Mouse (Mus musculus) liver, embryonic 11.5 days (tissue): Measurements from ENCODE around the gene Brat1. TPM values are rescaled to one million over a fixed set of nuclear protein-coding genes. Genes with fewer than 3 reads are reported as not detected.
"Not testable (repeated sequence)": the region's sequence is repeated elsewhere in the genome, so short reads cannot be mapped to it uniquely, and the experiment has no call there.

ENCODE experiments used
- ATAC-seq: fragments of 200-750 bp; cut with Nextera tagmentation; replicated peaks from 2 replicates; pipeline ENCODE4 v1.8.0; 2017; ENCODE audit warnings: moderate number of reproducible peaks, mild to moderate bottlenecking, moderate TSS enrichment, moderate library complexity; ENCODE audit not compliant: low FRiP score
- DNase-seq: peaks from one replicate; pipeline ENCODE4 v3.0.0-alpha.2; 2017; ENCODE audit warnings: low spot score
- H3K27ac ChIP-seq: fragments of 300-500 bp; sonication (generic); 2 replicates; pipeline ENCODE4 v1.5.1; 2014; ENCODE audit warnings: mild to moderate bottlenecking, low read depth, low read length, control low read depth
- H3K27me3 ChIP-seq: fragments of 300-500 bp; sonication (generic); replicated peaks from 2 replicates; pipeline ENCODE4 v1.6.1; 2014; ENCODE audit warnings: low read length, mixed read lengths; ENCODE audit not compliant: control insufficient read depth, insufficient read depth
- H3K36me3 ChIP-seq: fragments of 300-500 bp; sonication (generic); 2 replicates; pipeline ENCODE4 v1.6.1; 2014; ENCODE audit warnings: mild to moderate bottlenecking, low read length, moderate library complexity, mixed read lengths; ENCODE audit not compliant: control insufficient read depth, insufficient read depth
- H3K4me1 ChIP-seq: fragments of 300-500 bp; sonication (generic); replicated peaks from 2 replicates; pipeline ENCODE4 v1.6.1; 2014; ENCODE audit warnings: low read length, mixed read lengths; ENCODE audit not compliant: control insufficient read depth, insufficient read depth
- H3K4me2 ChIP-seq: fragments of 300-500 bp; sonication (generic); 2 replicates; pipeline ENCODE4 v1.6.1; 2014; ENCODE audit warnings: mild to moderate bottlenecking, control low read depth, moderate library complexity
- H3K4me3 ChIP-seq: fragments of 300-500 bp; sonication (generic); 2 replicates; pipeline ENCODE4 v1.5.1; 2014; ENCODE audit warnings: low read depth, low read length, control low read depth
- H3K9ac ChIP-seq: fragments of 300-500 bp; sonication (generic); 2 replicates; pipeline ENCODE4 v1.6.1; 2014; ENCODE audit warnings: low read depth, low read length, control low read depth
- H3K9me3 ChIP-seq: fragments of 300-500 bp; sonication (generic); 2 replicates; pipeline ENCODE4 v1.6.1; 2016; ENCODE audit warnings: low read length, inconsistent platforms, mixed read lengths; ENCODE audit not compliant: control insufficient read depth
- WGBS: fragments of 180-500 bp; shearing (Covaris S2); extraction: QIAGEN DNeasy Blood & Tissue Kit; methylation state at CpG from one replicate; pipeline ENCODE4 v1.1.7; 2014; 5-methylcytosine and 5-hydroxymethylcytosine counted together
- polyA plus RNA-seq: library from polyadenylated mRNA; unstranded; fragments of >200 nt; fragmentation: Nextera tagmentation; extraction: Ambion mirVana; gene quantifications from 2 replicates; pipeline ENCODE4 v1.2.1, GENCODE M21; 2014

Gene Brat1
- polyA plus RNA-seq, 1 experiment from 2014 or later = 16.9 TPM

DNA sequence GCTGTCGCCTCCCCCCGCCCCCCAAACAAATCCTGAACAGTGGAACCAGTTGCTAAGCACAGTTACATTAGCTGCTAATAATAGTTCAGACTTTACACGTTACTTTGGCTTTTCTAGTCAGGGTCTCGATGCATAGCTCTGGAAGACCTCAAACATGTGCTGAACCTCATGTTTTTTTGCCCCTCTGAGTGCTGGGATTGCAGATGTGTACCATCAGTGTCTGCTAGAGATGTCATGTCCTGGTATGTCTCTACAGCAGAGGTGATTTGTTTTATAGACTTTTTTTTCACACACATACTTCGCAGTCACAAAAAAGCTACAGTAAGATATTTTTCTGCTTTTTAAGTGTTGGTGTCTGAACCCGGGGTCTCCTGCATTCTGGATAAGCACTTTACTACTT is 32.7 kb upstream of the Brat1 start:
- no peak for DNase-seq
- H3K4me2 ChIP-seq = no peak overlapping the region

DNA sequence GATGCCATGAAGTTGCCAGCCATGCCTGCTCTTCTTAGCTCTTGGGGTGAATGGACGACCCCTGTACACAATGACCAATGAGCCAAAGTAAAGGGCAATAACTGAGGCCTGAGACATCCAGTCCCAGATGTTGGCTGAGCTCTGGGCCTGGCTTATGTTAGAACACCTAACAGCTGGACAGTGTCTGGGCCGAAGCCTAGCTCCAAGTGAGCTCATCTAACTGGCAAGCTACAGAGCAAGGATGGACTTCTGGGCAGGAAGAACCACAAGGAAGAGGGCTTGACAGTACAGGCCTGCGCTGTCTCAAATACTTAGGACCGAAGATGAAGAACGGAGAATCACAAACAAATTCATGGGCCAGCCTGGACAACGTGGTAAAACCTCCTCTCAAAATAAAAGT is 32.2 kb upstream of the Brat1 start:
- whole genome bisulfite sequencing = 84% methylated on average over 6 of the region's 6 CpGs
- not testable (repeated sequence) for H3K4me1 ChIP-seq, H3K27me3 ChIP-seq, H3K4me2 ChIP-seq, H3K4me3 ChIP-seq, H3K27ac ChIP-seq, H3K9me3 ChIP-seq, DNase-seq, H3K9ac ChIP-seq, ATAC-seq
- peaks cover 15% of the 10 kb centered on the region; the same call in 1 of the 2 replicates for H3K36me3 ChIP-seq

More for the DNA sequence above, 32.7 kb upstream of the Brat1 start:
- Histone ChIP-seq H3K4me3 (no peak overlapping the region), H3K27me3 (no peaks in the 10 kb centered on the region), H3K9me3 (peaks cover 6% of the 10 kb centered on the region; the same call in 1 of the 2 replicates), H3K36me3 (peaks cover 15% of the 10 kb centered on the region; the same call in 1 of the 2 replicates), H3K4me1 (no peaks in the 10 kb centered on the region), H3K27ac (no peak overlapping the region), H3K9ac (no peak overlapping the region)
- 84% methylated on average over 6 of the region's 6 CpGs for WGBS
- ATAC-seq = no peak

DNA sequence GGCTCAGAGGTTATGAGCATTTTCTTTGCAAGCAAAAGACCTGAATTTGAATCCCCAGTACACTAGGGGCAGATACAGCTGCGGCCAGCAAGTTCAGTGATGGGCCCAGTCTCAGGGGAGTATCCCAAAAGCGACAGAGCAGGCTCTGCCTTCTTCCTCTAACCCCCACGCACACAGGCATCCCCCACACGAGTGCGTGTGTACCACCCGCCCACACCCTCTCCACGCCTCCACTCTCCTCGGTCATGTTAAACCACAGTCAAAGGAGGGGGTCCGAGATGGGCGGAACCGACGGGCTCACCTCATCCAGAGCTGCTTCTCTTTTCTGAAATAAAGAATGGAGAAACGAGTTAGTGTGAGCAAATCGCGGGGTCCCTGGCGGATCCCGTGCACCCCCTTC is 30.8 kb upstream of the Brat1 start:
- ATAC-seq = no peak
- Histone ChIP-seq H3K27ac (no peak overlapping the region), H3K4me3 (no peak overlapping the region), H3K4me1 (no peaks in the 10 kb centered on the region), H3K36me3 (peaks cover 9% of the 10 kb centered on the region; the same call in 1 of the 2 replicates), H3K9me3 (0 out of 2 replicates have a peak, but pooled peaks cover 2% of the 10 kb centered on the region), H3K9ac (no peak overlapping the region), H3K27me3 (no peaks in the 10 kb centered on the region), H3K4me2 (no peak overlapping the region)
- WGBS = 79% methylated on average over 17 of the region's 17 CpGs
- DNase-seq = no peak

DNA sequence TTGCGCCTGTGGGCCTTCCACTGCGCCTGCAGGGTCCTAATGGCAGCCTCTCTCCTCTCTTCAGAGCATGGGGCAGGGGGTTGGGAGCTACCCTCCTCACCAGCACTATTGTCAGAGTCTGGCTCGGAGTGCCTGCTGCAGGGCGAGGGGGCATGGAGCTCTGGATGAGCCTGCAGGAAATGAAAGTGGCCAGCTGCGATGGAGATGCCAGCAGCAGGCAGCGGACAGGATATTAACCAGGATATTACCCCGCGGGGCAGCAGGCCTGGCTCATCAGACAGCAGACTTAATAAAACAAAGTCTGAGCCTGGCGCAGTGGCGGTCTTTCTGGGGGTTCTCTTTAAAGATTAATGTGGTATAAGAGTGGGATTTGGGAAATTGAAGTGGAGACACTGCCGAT is 29.7 kb upstream of the Brat1 start:
- 88% methylated on average over 11 of the region's 11 CpGs for WGBS
- Histone ChIP-seq H3K9ac (no peak overlapping the region), H3K27ac (no peak overlapping the region)

DNA sequence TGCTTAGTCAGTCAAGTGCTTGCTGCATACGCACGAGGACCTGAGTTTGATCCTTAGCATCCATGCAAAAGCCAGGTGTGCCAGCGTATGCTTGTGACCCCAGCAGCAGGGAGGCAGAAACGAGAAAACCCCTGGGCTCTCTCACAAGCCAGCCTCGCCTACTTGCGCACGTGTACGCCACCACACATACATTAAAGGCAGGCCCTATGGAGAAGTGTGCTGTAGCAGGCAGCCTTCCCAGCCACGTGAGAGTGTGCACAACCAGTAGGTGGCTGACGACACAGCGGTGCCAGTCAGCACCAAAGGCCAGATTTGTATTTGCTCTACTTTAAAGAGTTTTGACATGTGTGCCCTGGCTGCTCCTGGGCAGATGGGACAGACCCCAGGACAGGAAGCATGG is 29.2 kb upstream of the Brat1 start:
- Histone ChIP-seq H3K27ac (no peak overlapping the region), H3K4me1 (no peaks in the 10 kb centered on the region), H3K9me3 (no peaks in the 10 kb centered on the region), H3K4me3 (no peak overlapping the region), H3K27me3 (no peaks in the 10 kb centered on the region), H3K4me2 (no peak overlapping the region), H3K36me3 (peaks cover 5% of the 10 kb centered on the region; the same call in 1 of the 2 replicates), H3K9ac (no peak overlapping the region)
- ATAC-seq (no peak), DNase-seq (no peak)
- WGBS = 87% methylated on average over 11 of the region's 11 CpGs

More for the DNA sequence above, 29.7 kb upstream of the Brat1 start:
- no peak overlapping the region for H3K4me3 ChIP-seq
- no peak for DNase-seq
- peaks cover 5% of the 10 kb centered on the region; the same call in 1 of the 2 replicates for H3K36me3 ChIP-seq
- H3K4me1 ChIP-seq = no peaks in the 10 kb centered on the region
- ATAC-seq = no peak
- H3K4me2 ChIP-seq = no peak overlapping the region
- no peaks in the 10 kb centered on the region for H3K27me3 ChIP-seq
- no peaks in the 10 kb centered on the region for H3K9me3 ChIP-seq

DNA sequence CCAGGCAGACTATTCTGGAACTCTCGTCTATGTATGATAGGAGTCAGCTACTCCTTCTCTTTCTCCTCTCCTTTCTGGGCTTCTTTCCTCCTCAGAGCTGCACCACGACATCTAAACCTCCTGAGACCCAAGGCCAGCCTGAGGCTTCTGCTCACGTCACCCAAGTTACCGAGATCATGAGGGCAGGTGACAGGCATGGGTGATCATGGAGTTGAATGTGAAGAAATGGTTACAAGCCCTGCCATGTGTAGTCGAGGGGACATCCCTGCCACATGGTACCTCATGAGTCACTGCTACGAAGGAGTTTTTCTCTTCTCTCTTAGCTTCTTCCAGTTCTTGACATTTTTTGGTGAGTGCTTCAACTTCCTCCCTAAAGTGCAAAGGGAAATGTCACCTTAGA is 27.7 kb upstream of the Brat1 start:
- Histone ChIP-seq H3K4me2 (no peak overlapping the region), H3K9ac (no peak overlapping the region), H3K36me3 (peaks cover 5% of the 10 kb centered on the region; the same call in 1 of the 2 replicates), H3K9me3 (no peaks in the 10 kb centered on the region), H3K27ac (no peak overlapping the region), H3K27me3 (no peaks in the 10 kb centered on the region), H3K4me3 (no peak overlapping the region), H3K4me1 (peaks cover 12% of the 10 kb centered on the region)
- no peak for DNase-seq
- no peak for ATAC-seq
- WGBS = 81% methylated on average over 6 of the region's 6 CpGs

DNA sequence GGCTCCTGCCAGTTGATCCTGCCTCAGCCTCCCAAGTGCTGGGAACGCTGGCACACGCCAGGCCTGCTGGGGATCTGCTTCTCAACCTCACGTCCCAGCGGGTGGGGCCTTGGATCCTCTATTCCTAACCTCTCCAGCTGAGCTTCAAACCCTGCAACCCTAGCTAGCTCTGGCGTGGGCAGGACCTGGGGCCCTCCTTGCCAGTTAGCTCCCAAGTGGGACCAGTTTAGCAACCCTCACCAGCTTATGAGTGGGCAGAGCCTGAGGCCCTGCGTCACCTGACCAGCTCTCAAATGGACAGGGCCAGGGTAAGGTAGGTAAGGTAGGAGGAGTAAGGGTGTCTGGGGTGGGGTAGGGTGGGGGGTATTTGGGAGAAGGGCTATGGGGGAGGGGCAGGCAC is 24.8 kb upstream of the Brat1 start:
- Histone ChIP-seq H3K9me3 (no peaks in the 10 kb centered on the region), H3K4me1 (peaks cover 19% of the 10 kb centered on the region), H3K4me2 (no peak overlapping the region), H3K27me3 (no peaks in the 10 kb centered on the region), H3K36me3 (0 out of 2 replicates have a peak, but pooled peaks cover 2% of the 10 kb centered on the region), H3K27ac (no peak overlapping the region), H3K4me3 (no peak overlapping the region), H3K9ac (no peak overlapping the region)
- WGBS = 84% methylated on average over 6 of the region's 6 CpGs
- no peak for DNase-seq
- ATAC-seq = no peak

DNA sequence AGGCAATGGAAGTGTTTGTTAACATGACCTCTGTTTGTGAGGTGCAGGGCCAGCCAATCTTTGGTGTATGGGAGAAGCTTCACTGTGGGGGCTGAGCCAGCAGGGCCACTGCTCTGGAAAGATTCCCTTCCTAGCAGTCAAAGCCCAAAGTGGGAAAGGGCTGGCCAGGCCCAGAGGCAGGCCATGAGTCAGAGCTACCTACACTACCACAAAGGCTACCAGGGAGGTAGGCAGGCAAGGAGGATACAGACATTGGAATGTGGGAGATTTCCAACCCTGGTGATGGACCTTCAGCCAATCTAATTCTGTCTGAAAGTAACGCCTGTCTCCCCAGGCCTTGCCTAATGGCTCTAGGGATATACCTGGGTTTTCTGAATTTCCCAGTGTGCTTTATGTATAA is 23.9 kb upstream of the Brat1 start:
- H3K36me3 ChIP-seq = 0 out of 2 replicates have a peak, but pooled peaks cover 2% of the 10 kb centered on the region
- H3K27me3 ChIP-seq = no peaks in the 10 kb centered on the region
- H3K4me2 ChIP-seq = no peak overlapping the region
- no peak overlapping the region for H3K27ac ChIP-seq
- no peak overlapping the region for H3K4me3 ChIP-seq
- 90% methylated on average over 1 of the region's 1 CpGs for WGBS
- DNase-seq (no peak), ATAC-seq (no peak)
- H3K4me1 ChIP-seq = peaks cover 19% of the 10 kb centered on the region
- no peaks in the 10 kb centered on the region for H3K9me3 ChIP-seq
- H3K9ac ChIP-seq = no peak overlapping the region

DNA sequence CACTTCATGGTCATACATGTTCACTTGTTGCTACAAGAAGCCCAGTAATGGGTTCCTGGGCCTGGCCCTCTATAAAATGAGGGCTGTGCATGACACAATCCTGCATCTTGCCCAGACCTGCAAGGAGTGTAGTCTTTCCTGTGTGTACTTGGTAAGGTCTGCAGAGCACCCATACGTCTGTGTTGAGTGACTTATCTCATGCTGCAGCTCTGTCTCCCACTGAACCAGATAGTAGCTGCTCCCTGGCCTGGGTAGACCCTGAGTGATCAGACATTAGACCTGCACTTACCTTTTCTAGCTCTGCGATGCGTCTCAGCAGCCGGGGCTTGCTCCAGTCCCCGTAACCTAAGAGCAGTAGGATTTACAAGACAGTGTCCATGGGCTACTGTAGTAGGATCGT is 22.7 kb upstream of the Brat1 start:
- no peak overlapping the region for H3K9ac ChIP-seq
- H3K27ac ChIP-seq = peak overlapping the region; percentile 48
- H3K27me3 ChIP-seq = no peaks in the 10 kb centered on the region
- ATAC-seq = peak; percentile 84
- H3K4me3 ChIP-seq = no peak overlapping the region
- whole genome bisulfite sequencing = 66% methylated on average over 6 of the region's 6 CpGs
- H3K4me2 ChIP-seq = no peak overlapping the region
- no peak for DNase-seq
- H3K9me3 ChIP-seq = no peaks in the 10 kb centered on the region
- peaks cover 19% of the 10 kb centered on the region for H3K4me1 ChIP-seq
- no peaks in the 10 kb centered on the region for H3K36me3 ChIP-seq
